12 mouse cellular contexts compared by ENCODE assay signal in genomic region chr15:32278600-32278999, GRCm38 (mm10). TPM values are rescaled to one million over a fixed set of nuclear protein-coding genes. Genes with fewer than 3 reads are reported as not detected.
DNase-seq lines count a peak whose midpoint lies in the region; ATAC-seq and TF ChIP-seq lines count a peak whose summit lies in the region.
"Had no signal": no experiment of that assay in that cellular context is flagged by ENCODE, and none has a peak within 500 bp of the region (broad histone marks: within the 10 kb centered on the region; RNA-seq: fewer than 3 reads in every experiment).

No protein-coding gene starts in this region.

- 52% methylated on average over 2 of the region's 2 CpGs for WGBS in embryonic facial prominence, embryonic 11.5 days
- WGBS in embryonic facial prominence, embryonic 10.5 days, result 61% methylated on average over 2 of the region's 2 CpGs
- 29% methylated on average over 2 of the region's 2 CpGs for WGBS in heart, postnatal 0 days
- 27% methylated on average over 2 of the region's 2 CpGs for WGBS in neural tube, embryonic 12.5 days
- WGBS in neural tube, embryonic 15.5 days, result 23% methylated on average over 2 of the region's 2 CpGs

- H3K4me3 ChIP-seq in embryonic facial prominence, embryonic 11.5 days (ENCODE audit: low read depth, low read length), result no peak overlapping the region
- no peak overlapping the region for H3K4me3 ChIP-seq in embryonic facial prominence, embryonic 10.5 days
- no peak overlapping the region for H3K4me3 ChIP-seq in heart, postnatal 0 days (ENCODE audit: low read depth, low read length)
- H3K4me3 ChIP-seq in neural tube, embryonic 12.5 days, result no peak overlapping the region
- no peak overlapping the region for H3K4me3 ChIP-seq in neural tube, embryonic 15.5 days (replicated peaks)

- ATAC-seq in embryonic facial prominence, embryonic 11.5 days (replicated peaks; ENCODE audit: insufficient number of reproducible peaks, low FRiP score, low TSS enrichment, low read depth), result no peak
- no peak for ATAC-seq in heart, postnatal 0 days (ENCODE audit: insufficient read depth, low read depth)
- ATAC-seq in neural tube, embryonic 12.5 days (ENCODE audit: low FRiP score, low read depth), result peak; percentile 61; the same call in 1 of the 2 replicates
- ATAC-seq in neural tube, embryonic 15.5 days (ENCODE audit: low FRiP score), result no peak

- no peak overlapping the region for H3K27ac ChIP-seq in embryonic facial prominence, embryonic 11.5 days (replicated peaks; ENCODE audit: low read depth, low read length)
- no peak overlapping the region; the same call in 1 of the 2 replicates for H3K27ac ChIP-seq in embryonic facial prominence, embryonic 10.5 days (replicated peaks)
- peak overlapping the region; percentile 34; the same call in 1 of the 2 replicates for H3K27ac ChIP-seq in heart, postnatal 0 days (ENCODE audit: low read depth)
- H3K27ac ChIP-seq in neural tube, embryonic 12.5 days, result no peak overlapping the region
- no peak overlapping the region for H3K27ac ChIP-seq in neural tube, embryonic 15.5 days (replicated peaks)
- H3K27ac ChIP-seq: kidney, postnatal 0 days; liver, embryonic 14.5 days had no signal

- no peaks in the 10 kb centered on the region for H3K27me3 ChIP-seq in embryonic facial prominence, embryonic 11.5 days (ENCODE audit: control insufficient read depth, insufficient read depth, low read length)
- no peaks in the 10 kb centered on the region for H3K27me3 ChIP-seq in embryonic facial prominence, embryonic 10.5 days (replicated peaks; ENCODE audit: low read depth, poor library complexity, severe bottlenecking)
- H3K27me3 ChIP-seq in heart, postnatal 0 days (ENCODE audit: control insufficient read depth, insufficient read depth, low read length), result no peaks in the 10 kb centered on the region
- H3K27me3 ChIP-seq in neural tube, embryonic 12.5 days (replicated peaks), result no peaks in the 10 kb centered on the region
- H3K27me3 ChIP-seq in neural tube, embryonic 15.5 days (replicated peaks), result no peaks in the 10 kb centered on the region

- H3K9ac ChIP-seq in embryonic facial prominence, embryonic 11.5 days (replicated peaks; ENCODE audit: low read length), result 0 out of 2 replicates have a peak overlapping the region, but pooled peaks have one; percentile 6
- H3K9ac ChIP-seq in heart, postnatal 0 days (replicated peaks; ENCODE audit: low read depth, low read length), result no peak overlapping the region
- no peak overlapping the region for H3K9ac ChIP-seq in neural tube, embryonic 12.5 days
- H3K9ac ChIP-seq in neural tube, embryonic 15.5 days (replicated peaks), result no peak overlapping the region
- H3K9ac ChIP-seq: liver, embryonic 14.5 days had no signal

- no peak for DNase-seq in embryonic facial prominence, embryonic 11.5 days (ENCODE audit: low spot score)
- no peak for DNase-seq in embryonic facial prominence, embryonic 10.5 days (ENCODE audit: low spot score)
- DNase-seq in heart, postnatal 0 days (ENCODE audit: low spot score), result no peak
- DNase-seq in heart, adult 8-10 months (ENCODE audit: low spot score), result no peak
- DNase-seq in telencephalon, adult 2 months (ENCODE audit: low read depth, low spot score), result peak; percentile 47
- no peak for DNase-seq in adrenal gland, postnatal 10 days
- DNase-seq: cerebellum, adult 18-20 months; thymus, postnatal 14 days had no signal

- no peak for TF ChIP-seq CTCF in heart, postnatal 0 days (IDR thresholded peaks at IDR 0.05; ENCODE audit: low read depth)

- no peak for TF ChIP-seq EP300 in heart, postnatal 0 days (IDR thresholded peaks at IDR 0.05; ENCODE audit: low read depth)

- no peaks in the 10 kb centered on the region for H3K9me3 ChIP-seq in embryonic facial prominence, embryonic 11.5 days (replicated peaks; ENCODE audit: control insufficient read depth, low read length)
- H3K9me3 ChIP-seq in embryonic facial prominence, embryonic 10.5 days, result no peaks in the 10 kb centered on the region
- H3K9me3 ChIP-seq in heart, postnatal 0 days (replicated peaks; ENCODE audit: control insufficient read depth, low read length), result no peaks in the 10 kb centered on the region
- H3K9me3 ChIP-seq in neural tube, embryonic 12.5 days, result no peaks in the 10 kb centered on the region
- no peaks in the 10 kb centered on the region for H3K9me3 ChIP-seq in neural tube, embryonic 15.5 days (replicated peaks)

- H3K36me3 ChIP-seq in embryonic facial prominence, embryonic 11.5 days (replicated peaks; ENCODE audit: control insufficient read depth, insufficient read depth, low read depth, low read length), result no peaks in the 10 kb centered on the region
- peaks cover under 1% of the 10 kb centered on the region; the same call in 1 of the 2 replicates for H3K36me3 ChIP-seq in embryonic facial prominence, embryonic 10.5 days (replicated peaks)
- no peaks in the 10 kb centered on the region for H3K36me3 ChIP-seq in heart, postnatal 0 days (replicated peaks; ENCODE audit: control insufficient read depth, insufficient read depth, low read length)
- no peaks in the 10 kb centered on the region for H3K36me3 ChIP-seq in neural tube, embryonic 12.5 days
- H3K36me3 ChIP-seq in neural tube, embryonic 15.5 days, result no peaks in the 10 kb centered on the region

- no peaks in the 10 kb centered on the region for H3K4me1 ChIP-seq in embryonic facial prominence, embryonic 11.5 days (ENCODE audit: control insufficient read depth, insufficient read depth, low read length)
- peaks cover 14% of the 10 kb centered on the region for H3K4me1 ChIP-seq in embryonic facial prominence, embryonic 10.5 days
- peaks cover 17% of the 10 kb centered on the region; the same call in 1 of the 2 replicates for H3K4me1 ChIP-seq in heart, postnatal 0 days (ENCODE audit: control insufficient read depth, insufficient read depth)
- peaks cover 4% of the 10 kb centered on the region; the same call in 1 of the 2 replicates for H3K4me1 ChIP-seq in neural tube, embryonic 12.5 days
- peaks cover 8% of the 10 kb centered on the region; the same call in 1 of the 2 replicates for H3K4me1 ChIP-seq in neural tube, embryonic 15.5 days

- no peak overlapping the region for H3K4me2 ChIP-seq in embryonic facial prominence, embryonic 11.5 days (ENCODE audit: low read depth, low read length)
- no peak overlapping the region for H3K4me2 ChIP-seq in heart, postnatal 0 days (ENCODE audit: low read depth, low read length)
- H3K4me2 ChIP-seq in neural tube, embryonic 12.5 days (replicated peaks), result no peak overlapping the region
- H3K4me2 ChIP-seq in neural tube, embryonic 15.5 days, result no peak overlapping the region

RNA-seq across cellular contexts. Expression of gene Sema5a, which starts 34.0 kb away (rescaled TPM):
- polyA plus RNA-seq in embryonic facial prominence, embryonic 11.5 days (2014; fragmentation: Nextera tagmentation; extraction: Ambion mirVana), result 19.3 and 20.2 TPM in 2 replicates
- polyA plus RNA-seq in embryonic facial prominence, embryonic 10.5 days (2016; fragmentation: Nextera tagmentation; extraction: Ambion mirVana), result 14.6 and 17.3 TPM in 2 replicates
- total RNA-seq in heart, postnatal 0 days (2014; rRNA removed; ENCODE audit: low replicate concordance), result 11.5 and 36.6 TPM in 2 replicates
- polyA plus RNA-seq in heart, postnatal 0 days (2015; fragmentation: Nextera tagmentation; extraction: Ambion mirVana), result 3.3 and 3.7 TPM in 2 replicates
- total RNA-seq in heart, adult 8-10 months (2022), result 1 to 10 TPM; 4.2 to 8.8 (median 5.5) TPM
- polyA plus RNA-seq in neural tube, embryonic 12.5 days (2016; fragmentation: Nextera tagmentation; extraction: Ambion mirVana), result 8.8 and 9.3 TPM in 2 replicates
- 12.9 and 14.0 TPM in 2 replicates for polyA plus RNA-seq in neural tube, embryonic 15.5 days (2015; fragmentation: Nextera tagmentation; extraction: Ambion mirVana)
- 10 to 100 TPM; 21.4 to 23.4 TPM for total RNA-seq in adrenal gland, postnatal 10 days (2021)
